Mouse (Mus musculus) cerebellum, adult 9-10 months (tissue): ENCODE data around the gene Snapc4.

Experiments
- DNase-seq: peaks from one replicate; pipeline ENCODE4 v3.0.0; 2022

Snapc4 gene

GRCm38 (mm10) chr2:26372396-26372795, 8.1 kb downstream of the Snapc4 start:
- no peak for DNase-seq

- DNase-seq, result no peak
These were observed 11.9 kb downstream of the Snapc4 start for GRCm38 (mm10) chr2:26368572-26368971.

GRCm38 (mm10) chr2:26367911-26368310, 12.5 kb downstream of the Snapc4 start:
- no peak for DNase-seq

GRCm38 (mm10) chr2:26364738-26365465, 15.6 kb downstream of the Snapc4 start:
- DNase-seq, result peak; percentile 71

GRCm38 (mm10) chr2:26363481-26363880, 17.0 kb downstream of the Snapc4 start:
- no peak for DNase-seq

- no peak for DNase-seq
These were observed 17.5 kb downstream of the Snapc4 start for GRCm38 (mm10) chr2:26362991-26363390.

- DNase-seq, result no peak
These were observed 19.7 kb downstream of the Snapc4 start, which contains the start of gene Card9 for GRCm38 (mm10) chr2:26360772-26361171. Gene Card9 (minus strand): TSS chr2:26360918.

GRCm38 (mm10) chr2:26359983-26360382, 20.5 kb downstream of the Snapc4 start:
- no peak for DNase-seq

- no peak for DNase-seq
These were observed 21.7 kb downstream of the Snapc4 start for GRCm38 (mm10) chr2:26358667-26359320.

- no peak for DNase-seq
These were observed 23.0 kb downstream of the Snapc4 start for GRCm38 (mm10) chr2:26357484-26357883.

- DNase-seq, result no peak
These were observed 23.8 kb downstream of the Snapc4 start for GRCm38 (mm10) chr2:26356678-26357077.

- DNase-seq, result no peak
These were observed 24.2 kb downstream of the Snapc4 start for GRCm38 (mm10) chr2:26356231-26356630.

GRCm38 (mm10) chr2:26354401-26354800, 26.1 kb downstream of the Snapc4 start:
- DNase-seq, result no peak

GRCm38 (mm10) chr2:26353066-26353980, 27.1 kb downstream of the Snapc4 start:
- DNase-seq, result peak; percentile 72

GRCm38 (mm10) chr2:26352291-26352910, 28.1 kb downstream of the Snapc4 start:
- peak; percentile 65 for DNase-seq

- peak; percentile 93 for DNase-seq
These were observed 28.8 kb downstream of the Snapc4 start, which contains the start of gene Dnlz for GRCm38 (mm10) chr2:26351358-26352290. Gene Dnlz (minus strand): TSS chr2:26352110.

GRCm38 (mm10) chr2:26348241-26348640, 32.2 kb downstream of the Snapc4 start:
- DNase-seq, result no peak

GRCm38 (mm10) chr2:26342609-26343490, 37.6 kb downstream of the Snapc4 start:
- DNase-seq, result no peak

GRCm38 (mm10) chr2:26342044-26342443, 38.4 kb downstream of the Snapc4 start:
- DNase-seq, result peak; percentile 80

- no peak for DNase-seq
These were observed 38.9 kb downstream of the Snapc4 start for GRCm38 (mm10) chr2:26341510-26341981.
